Mouse (Mus musculus): ENCODE measurements around the gene Arl13b.

- TF ChIP-seq CTCF (IDR thresholded peaks at IDR 0.05; ENCODE audit: borderline replicate concordance, control insufficient read depth, extremely low read depth, insufficient read depth, low read length, poor library complexity) (no peak), POLR2A (IDR thresholded peaks at IDR 0.05; ENCODE audit: control insufficient read depth, extremely low read depth, insufficient read depth, low read length, poor library complexity) (no peak)
Observed at GRCm38 (mm10) chr16:62854191-62855068, 7.6 kb upstream of the Arl13b start, which contains the start of gene Pros1.
